Mouse (Mus musculus): ENCODE results near the gene Snca. TPM values are rescaled to one million over a fixed set of nuclear protein-coding genes. Genes with fewer than 3 reads are reported as not detected.

The Snca gene
- total RNA-seq, 1 experiment = 1.5 TPM

- Histone ChIP-seq H3K4me3 (ENCODE audit: insufficient read depth in 1 of 2, low read depth in 1 of 2, low read length in 2 of 2, poor library complexity in 1 of 2, severe bottlenecking in 1 of 2) (no peak overlapping the region), H3K36me3 (ENCODE audit: control insufficient read depth, insufficient read depth, low read length, poor library complexity, severe bottlenecking) (no peaks in the 10 kb centered on the region), H3K9me3 (ENCODE audit: control insufficient read depth, insufficient read depth, low read depth, low read length) (no peaks in the 10 kb centered on the region), H3K4me1 (ENCODE audit: control insufficient read depth in 2 of 2, insufficient read depth in 2 of 2, low read length in 2 of 2, poor library complexity in 1 of 2) (no peaks in the 10 kb centered on the region), H3K27ac (ENCODE audit: insufficient read depth, low read depth, low read length, poor library complexity, severe bottlenecking) (no peak overlapping the region), H3K9ac (ENCODE audit: insufficient read depth, low read depth, low read length, poor library complexity, severe bottlenecking) (no peak overlapping the region)
- TF ChIP-seq CHD2 (IDR thresholded peaks at IDR 0.05; ENCODE audit: low read depth, low read length) (no peak), MAFK (IDR thresholded peaks at IDR 0.05; ENCODE audit: insufficient read depth, low read depth, low read length) (no peak), ZNF384 (IDR thresholded peaks at IDR 0.05; ENCODE audit: low read depth, low read length) (no peak), ZC3H11A (IDR thresholded peaks at IDR 0.05; ENCODE audit: borderline replicate concordance, low read depth, low read length) (no peak), HCFC1 (IDR thresholded peaks at IDR 0.05; ENCODE audit: borderline replicate concordance, insufficient read depth, low read length) (no peak)
- in situ Hi-C loops (cut with MboI; ENCODE audit: low sequenced_read_pairs in 2 of 2, unreplicated experiment in 2 of 2) = no loop called here
- DNase-seq (ENCODE audit: low read depth, low spot score) = no peak
These were observed 88.1 kb downstream of the Snca start for GRCm38 (mm10) chr6:60741427-60742071.

GRCm38 (mm10) chr6:60739776-60740175 lies 89.9 kb downstream of the Snca start:
- TF ChIP-seq ZC3H11A (IDR thresholded peaks at IDR 0.05; ENCODE audit: borderline replicate concordance, low read depth, low read length) = no peak
- TF ChIP-seq ZNF384 (IDR thresholded peaks at IDR 0.05; ENCODE audit: low read depth, low read length) = no peak
- TF ChIP-seq MAFK (IDR thresholded peaks at IDR 0.05; ENCODE audit: insufficient read depth, low read depth, low read length) = no peak
- no peak for TF ChIP-seq HCFC1 (IDR thresholded peaks at IDR 0.05; ENCODE audit: borderline replicate concordance, insufficient read depth, low read length)
- no peak for TF ChIP-seq CHD2 (IDR thresholded peaks at IDR 0.05; ENCODE audit: low read depth, low read length)
- Histone ChIP-seq H3K27ac (ENCODE audit: insufficient read depth, low read depth, low read length, poor library complexity, severe bottlenecking) (no peak overlapping the region), H3K4me1 (ENCODE audit: control insufficient read depth in 2 of 2, insufficient read depth in 2 of 2, low read length in 2 of 2, poor library complexity in 1 of 2) (no peaks in the 10 kb centered on the region), H3K36me3 (ENCODE audit: control insufficient read depth, insufficient read depth, low read length, poor library complexity, severe bottlenecking) (no peaks in the 10 kb centered on the region), H3K9me3 (ENCODE audit: control insufficient read depth, insufficient read depth, low read depth, low read length) (no peaks in the 10 kb centered on the region), H3K4me3 (ENCODE audit: insufficient read depth in 1 of 2, low read depth in 1 of 2, low read length in 2 of 2, poor library complexity in 1 of 2, severe bottlenecking in 1 of 2) (no peak overlapping the region), H3K9ac (ENCODE audit: insufficient read depth, low read depth, low read length, poor library complexity, severe bottlenecking) (no peak overlapping the region)
- no peak for DNase-seq (ENCODE audit: low read depth, low spot score)
- in situ Hi-C loops (cut with MboI; ENCODE audit: low sequenced_read_pairs in 2 of 2, unreplicated experiment in 2 of 2) = no loop called here

- H3K9me3 ChIP-seq (ENCODE audit: control insufficient read depth, insufficient read depth, low read depth, low read length) = no peaks in the 10 kb centered on the region
- no peak for TF ChIP-seq CHD2 (IDR thresholded peaks at IDR 0.05; ENCODE audit: low read depth, low read length)
- TF ChIP-seq HCFC1 (IDR thresholded peaks at IDR 0.05; ENCODE audit: borderline replicate concordance, insufficient read depth, low read length) = no peak
- TF ChIP-seq MAFK (IDR thresholded peaks at IDR 0.05; ENCODE audit: insufficient read depth, low read depth, low read length) = no peak
- no peak for TF ChIP-seq ZNF384 (IDR thresholded peaks at IDR 0.05; ENCODE audit: low read depth, low read length)
- TF ChIP-seq ZC3H11A (IDR thresholded peaks at IDR 0.05; ENCODE audit: borderline replicate concordance, low read depth, low read length) = no peak
- no peak overlapping the region for H3K4me3 ChIP-seq (ENCODE audit: insufficient read depth in 1 of 2, low read depth in 1 of 2, low read length in 2 of 2, poor library complexity in 1 of 2, severe bottlenecking in 1 of 2)
- in situ Hi-C loops (cut with MboI; ENCODE audit: low sequenced_read_pairs in 2 of 2, unreplicated experiment in 2 of 2) = no loop called here
- DNase-seq (ENCODE audit: low read depth, low spot score) = no peak
- H3K4me1 ChIP-seq (ENCODE audit: control insufficient read depth in 2 of 2, insufficient read depth in 2 of 2, low read length in 2 of 2, poor library complexity in 1 of 2) = no peaks in the 10 kb centered on the region
- no peak overlapping the region for H3K27ac ChIP-seq (ENCODE audit: insufficient read depth, low read depth, low read length, poor library complexity, severe bottlenecking)
- no peak overlapping the region for H3K9ac ChIP-seq (ENCODE audit: insufficient read depth, low read depth, low read length, poor library complexity, severe bottlenecking)
- H3K36me3 ChIP-seq (ENCODE audit: control insufficient read depth, insufficient read depth, low read length, poor library complexity, severe bottlenecking) = no peaks in the 10 kb centered on the region
These were observed 98.5 kb downstream of the Snca start for GRCm38 (mm10) chr6:60731164-60731563.

- Histone ChIP-seq H3K27ac (ENCODE audit: insufficient read depth, low read depth, low read length, poor library complexity, severe bottlenecking) (no peak overlapping the region), H3K4me1 (ENCODE audit: control insufficient read depth in 2 of 2, insufficient read depth in 2 of 2, low read length in 2 of 2, poor library complexity in 1 of 2) (no peaks in the 10 kb centered on the region), H3K9ac (ENCODE audit: insufficient read depth, low read depth, low read length, poor library complexity, severe bottlenecking) (no peak overlapping the region), H3K9me3 (ENCODE audit: control insufficient read depth, insufficient read depth, low read depth, low read length) (no peaks in the 10 kb centered on the region), H3K36me3 (ENCODE audit: control insufficient read depth, insufficient read depth, low read length, poor library complexity, severe bottlenecking) (no peaks in the 10 kb centered on the region), H3K4me3 (ENCODE audit: insufficient read depth in 1 of 2, low read depth in 1 of 2, low read length in 2 of 2, poor library complexity in 1 of 2, severe bottlenecking in 1 of 2) (no peak overlapping the region)
- TF ChIP-seq ZC3H11A (IDR thresholded peaks at IDR 0.05; ENCODE audit: borderline replicate concordance, low read depth, low read length) = no peak
- no peak for TF ChIP-seq HCFC1 (IDR thresholded peaks at IDR 0.05; ENCODE audit: borderline replicate concordance, insufficient read depth, low read length)
- no peak for TF ChIP-seq ZNF384 (IDR thresholded peaks at IDR 0.05; ENCODE audit: low read depth, low read length)
- TF ChIP-seq MAFK (IDR thresholded peaks at IDR 0.05; ENCODE audit: insufficient read depth, low read depth, low read length) = no peak
- no peak for TF ChIP-seq CHD2 (IDR thresholded peaks at IDR 0.05; ENCODE audit: low read depth, low read length)
- DNase-seq (ENCODE audit: low read depth, low spot score) = no peak
- in situ Hi-C loops (cut with MboI; ENCODE audit: low sequenced_read_pairs in 2 of 2, unreplicated experiment in 2 of 2) = no loop called here
These were observed 105.4 kb downstream of the Snca start for GRCm38 (mm10) chr6:60724110-60724829.

Measured in ES-E14 (cell line).